Mouse (Mus musculus) frontal cortex, postnatal 14 days (tissue): ENCODE measurements around the gene Tmtc2.

ENCODE experiments used
- DNase-seq, 2 experiments: peaks; one replicate each; pipeline ENCODE4 v3.0.0; 2022; ENCODE audit warnings: low spot score in 2 of 2

The Tmtc2 gene

GRCm38 (mm10) chr10:105573908-105574694, at the start of gene Tmtc2:
Gene Tmtc2, minus strand, starts transcription at chr10:105574451.
- peak; percentile 80 to 82 for DNase-seq

- DNase-seq: no peak
Measured at GRCm38 (mm10) chr10:105612117-105612516, 37.9 kb upstream of the Tmtc2 start.

- DNase-seq: no peak
Measured at GRCm38 (mm10) chr10:105598826-105599225, 24.6 kb upstream of the Tmtc2 start.

- DNase-seq: no peak
Measured at GRCm38 (mm10) chr10:105597226-105597625, 23.0 kb upstream of the Tmtc2 start.

GRCm38 (mm10) chr10:105595480-105596102, 21.3 kb upstream of the Tmtc2 start:
- no peak for DNase-seq

- DNase-seq: no peak
Measured at GRCm38 (mm10) chr10:105588141-105588540, 13.9 kb upstream of the Tmtc2 start.

GRCm38 (mm10) chr10:105579318-105579717, 5.1 kb upstream of the Tmtc2 start:
- no peak for DNase-seq

- DNase-seq: no peak
Measured at GRCm38 (mm10) chr10:105578291-105578845, 4.1 kb upstream of the Tmtc2 start.

- peak; percentile 84 to 93 for DNase-seq
Measured at GRCm38 (mm10) chr10:105574695-105575660, 727 bp upstream of the Tmtc2 start.

- peak in 1 of 2 experiments; percentile 66 for DNase-seq
Measured at GRCm38 (mm10) chr10:105573306-105573907, 844 bp downstream of the Tmtc2 start.

GRCm38 (mm10) chr10:105572829-105573228, 1.4 kb downstream of the Tmtc2 start:
- no peak for DNase-seq

GRCm38 (mm10) chr10:105572301-105572700, 1.9 kb downstream of the Tmtc2 start:
- DNase-seq: no peak

GRCm38 (mm10) chr10:105571831-105572230, 2.4 kb downstream of the Tmtc2 start:
- no peak for DNase-seq

GRCm38 (mm10) chr10:105571019-105571418, 3.2 kb downstream of the Tmtc2 start:
- DNase-seq: no peak

- no peak for DNase-seq
Measured at GRCm38 (mm10) chr10:105569573-105569972, 4.7 kb downstream of the Tmtc2 start.

- no peak for DNase-seq
Measured at GRCm38 (mm10) chr10:105567825-105568531, 6.3 kb downstream of the Tmtc2 start.

GRCm38 (mm10) chr10:105561548-105561947, 12.7 kb downstream of the Tmtc2 start:
- no peak for DNase-seq

GRCm38 (mm10) chr10:105557581-105557980, 16.7 kb downstream of the Tmtc2 start:
- DNase-seq: no peak

GRCm38 (mm10) chr10:105556890-105557572, 17.2 kb downstream of the Tmtc2 start:
- no peak for DNase-seq

- no peak for DNase-seq
Measured at GRCm38 (mm10) chr10:105554153-105554552, 20.1 kb downstream of the Tmtc2 start.
